Mouse (Mus musculus) urinary bladder, postnatal 4 days (tissue): ENCODE results near the gene Myoz1.

ENCODE experiments used
- DNase-seq, 2 experiments: peaks; one replicate each; pipeline ENCODE4 v3.0.0; 2021 to 2022; ENCODE audit warnings: low spot score in 2 of 2

Gene Myoz1

GRCm38 (mm10) chr14:20672990-20673389, 16.6 kb upstream of the Myoz1 start:
- DNase-seq: no peak

GRCm38 (mm10) chr14:20668154-20668810, 11.9 kb upstream of the Myoz1 start, which contains the start of gene Synpo2l:
TSS of gene Synpo2l (minus strand) at chr14:20668354.
- DNase-seq: no peak

- DNase-seq: no peak
These were observed 11.1 kb upstream of the Myoz1 start for GRCm38 (mm10) chr14:20667469-20667868.

GRCm38 (mm10) chr14:20664436-20664835, 8.1 kb upstream of the Myoz1 start:
- no peak for DNase-seq

- no peak for DNase-seq
These were observed 7.3 kb upstream of the Myoz1 start for GRCm38 (mm10) chr14:20663601-20664000.

GRCm38 (mm10) chr14:20662740-20663139, 6.4 kb upstream of the Myoz1 start:
- no peak for DNase-seq

GRCm38 (mm10) chr14:20661661-20662331, 5.5 kb upstream of the Myoz1 start:
- no peak for DNase-seq

- DNase-seq: peak; percentile 89 to 93
These were observed 4.7 kb upstream of the Myoz1 start for GRCm38 (mm10) chr14:20660827-20661660.

GRCm38 (mm10) chr14:20659687-20660086, 3.3 kb upstream of the Myoz1 start:
- no peak for DNase-seq

- no peak for DNase-seq
These were observed 2.6 kb upstream of the Myoz1 start for GRCm38 (mm10) chr14:20658902-20659301.

GRCm38 (mm10) chr14:20658326-20658725, 2.0 kb upstream of the Myoz1 start:
- DNase-seq: no peak

GRCm38 (mm10) chr14:20655731-20656130, 609 bp downstream of the Myoz1 start:
- DNase-seq: peak in 1 of 2 experiments; percentile 54

GRCm38 (mm10) chr14:20654690-20655421, 1.5 kb downstream of the Myoz1 start:
- DNase-seq: no peak

- no peak for DNase-seq
These were observed 4.6 kb downstream of the Myoz1 start for GRCm38 (mm10) chr14:20651722-20652256.

- no peak for DNase-seq
These were observed 5.3 kb downstream of the Myoz1 start for GRCm38 (mm10) chr14:20651000-20651399.

GRCm38 (mm10) chr14:20646381-20646780, 10.0 kb downstream of the Myoz1 start:
- no peak for DNase-seq

- no peak for DNase-seq
These were observed 10.8 kb downstream of the Myoz1 start for GRCm38 (mm10) chr14:20645547-20645946.

GRCm38 (mm10) chr14:20641438-20641875, 14.9 kb downstream of the Myoz1 start:
- no peak for DNase-seq

- peak; percentile 94 to 98 for DNase-seq
These were observed 15.5 kb downstream of the Myoz1 start, which contains the start of gene Usp54 for GRCm38 (mm10) chr14:20640644-20641437. TSS of gene Usp54 (minus strand) at chr14:20641063.

GRCm38 (mm10) chr14:20639918-20640619, 16.3 kb downstream of the Myoz1 start:
- no peak for DNase-seq
